Mouse (Mus musculus) fibroblast of lung, adult 2 months (primary cell): ENCODE measurements around the gene 4930432K21Rik.
A peak's percentile ranks its signal among the peaks of the same experiment; 100 is the strongest.

Source experiments
- DNase-seq: peaks from one replicate; pipeline ENCODE4 v3.0.0-alpha.2; 2011; ENCODE audit warnings: low read depth

Gene 4930432K21Rik

DNA sequence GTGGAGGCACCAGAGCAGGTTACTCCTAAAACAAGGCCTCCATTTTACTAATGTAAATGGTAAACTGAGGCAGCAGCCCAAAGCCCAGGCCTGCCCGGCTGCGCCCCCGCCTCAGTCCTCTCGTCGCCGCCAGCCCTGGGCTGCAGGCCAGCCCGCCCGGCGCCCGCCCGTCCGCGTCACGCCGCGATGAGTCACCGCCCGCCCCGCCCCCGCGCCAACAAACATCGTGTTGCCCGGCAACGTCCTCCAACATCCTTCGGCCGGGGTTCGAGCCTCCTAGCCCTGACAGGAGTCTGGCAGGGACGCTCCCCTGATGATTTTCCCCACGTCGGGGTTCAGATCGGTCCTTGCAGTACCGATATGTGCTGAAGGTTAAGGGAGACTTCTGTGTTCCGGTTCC lies 44.7 kb downstream of the 4930432K21Rik start:
- no peak for DNase-seq

- DNase-seq = no peak
Observed at GRCm38 (mm10) chr8:84193161-84193560, 45.3 kb downstream of the 4930432K21Rik start.

GRCm38 (mm10) chr8:84193566-84193965 lies 45.7 kb downstream of the 4930432K21Rik start:
- no peak for DNase-seq

DNA sequence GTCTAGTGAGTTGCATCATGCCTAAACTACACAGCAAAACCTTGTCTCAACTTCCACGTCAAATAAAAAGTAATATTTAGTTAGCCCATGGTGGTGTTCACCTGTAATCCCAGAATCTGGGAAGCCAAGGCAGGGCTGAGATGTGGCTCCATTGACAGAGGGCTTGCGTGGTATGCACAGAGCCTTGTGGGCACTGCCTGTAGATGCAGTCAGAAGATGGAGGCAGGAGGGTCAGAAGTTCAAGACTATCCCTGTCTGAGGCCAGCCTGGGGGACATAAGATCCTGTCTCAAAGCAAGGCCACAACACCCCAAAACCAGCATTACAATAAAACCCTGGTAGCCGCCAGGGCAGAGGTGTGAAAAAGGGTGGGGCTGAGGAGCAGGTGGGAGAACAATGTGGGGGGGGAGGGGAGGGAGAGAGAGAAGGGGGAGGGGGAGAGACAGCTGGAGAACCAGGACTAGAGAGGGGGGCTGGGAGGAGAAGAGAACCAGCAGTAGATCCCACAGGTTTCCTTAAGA lies 46.5 kb downstream of the 4930432K21Rik start:
- no peak for DNase-seq

GRCm38 (mm10) chr8:84197141-84197921 lies 49.5 kb downstream of the 4930432K21Rik start:
- no peak for DNase-seq

DNA sequence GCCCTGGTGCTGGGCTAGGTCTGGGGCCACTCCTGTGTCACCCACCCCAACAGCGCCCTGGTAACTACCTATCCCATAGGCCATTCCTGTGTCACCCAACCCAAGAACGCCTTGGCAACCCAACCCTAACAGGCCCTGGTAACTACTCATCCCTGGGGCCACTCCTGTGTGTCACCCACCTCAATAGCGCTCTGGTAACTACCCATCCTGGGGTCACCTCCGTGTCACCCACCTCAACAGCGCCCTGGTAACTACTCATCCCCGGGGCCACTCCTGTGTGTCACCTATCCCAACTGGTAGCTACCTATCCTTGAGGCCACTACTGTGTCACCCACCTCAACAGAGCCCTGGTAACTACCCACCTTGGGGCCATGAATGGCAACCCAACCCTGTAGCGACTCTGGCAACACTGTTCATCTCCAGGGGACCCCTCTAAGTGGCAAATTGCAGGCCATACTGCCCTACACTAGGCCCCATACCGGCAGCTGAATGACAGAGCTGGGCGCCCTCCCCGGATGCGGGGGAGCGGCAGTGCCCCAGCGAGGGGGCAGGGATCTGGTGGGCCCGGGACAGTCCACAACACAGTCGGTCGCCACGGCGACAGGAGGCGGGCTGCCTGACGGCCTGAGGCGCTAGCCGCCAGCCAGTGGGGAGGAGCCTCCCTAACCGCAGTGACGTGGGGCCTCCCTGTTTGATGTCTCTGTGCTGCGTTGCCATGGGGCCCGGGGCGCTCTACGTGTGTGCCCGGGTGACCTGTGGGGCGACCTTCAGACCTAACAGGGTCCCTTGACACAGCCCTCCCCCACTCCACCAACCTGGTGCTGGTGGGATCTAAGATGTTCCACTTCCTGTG lies 50.3 kb downstream of the 4930432K21Rik start:
- peak; percentile 90 for DNase-seq

DNA sequence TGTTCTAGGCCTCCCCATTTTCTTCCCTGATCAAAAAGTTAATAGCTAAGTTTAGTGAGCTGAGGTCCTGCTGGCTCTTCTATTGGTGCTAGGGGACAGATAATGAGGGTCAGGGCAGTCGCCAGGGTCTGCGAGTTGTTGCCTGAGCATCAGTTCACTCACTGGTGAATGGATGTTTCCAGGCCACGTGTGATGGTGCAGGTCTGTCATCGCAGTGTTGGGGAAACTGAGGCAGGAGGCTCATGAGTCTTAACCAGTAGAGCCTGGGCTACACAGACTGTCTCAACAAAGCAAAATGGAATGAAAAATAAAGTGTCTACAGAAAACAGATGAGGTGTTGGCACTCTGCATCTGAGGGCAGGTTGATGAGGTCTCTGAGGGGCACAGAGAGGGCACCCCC lies 51.0 kb downstream of the 4930432K21Rik start:
- DNase-seq = no peak

GRCm38 (mm10) chr8:84199348-84200125 lies 51.7 kb downstream of the 4930432K21Rik start:
- DNase-seq = no peak

DNA sequence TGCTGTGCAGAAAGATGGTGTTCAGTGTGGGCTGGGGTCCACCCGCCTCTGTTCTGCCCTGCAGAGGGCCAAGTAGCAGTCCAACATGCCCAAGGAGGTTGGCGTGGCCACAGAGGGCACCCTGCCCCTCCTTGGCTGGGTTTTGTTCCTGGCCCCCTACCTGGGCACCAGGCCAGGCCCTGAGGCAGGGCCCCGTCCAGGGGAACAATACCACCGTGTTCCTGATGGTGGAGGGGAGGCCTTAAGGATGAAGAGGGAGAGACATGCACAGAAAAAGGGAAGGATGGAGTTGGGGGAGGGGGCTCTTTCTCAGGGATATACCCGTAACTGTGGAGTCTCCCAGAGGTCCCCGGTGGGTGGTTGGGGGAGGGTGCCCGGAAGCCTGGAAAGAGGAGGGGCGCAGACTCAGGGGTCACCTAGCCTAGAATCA lies 52.3 kb downstream of the 4930432K21Rik start:
- DNase-seq = no peak

GRCm38 (mm10) chr8:84200652-84201544 lies 53.1 kb downstream of the 4930432K21Rik start:
- DNase-seq = no peak

GRCm38 (mm10) chr8:84201545-84202245 lies 53.9 kb downstream of the 4930432K21Rik start:
- DNase-seq = no peak

- peak; percentile 89 for DNase-seq
Observed at GRCm38 (mm10) chr8:84202466-84202865, 54.6 kb downstream of the 4930432K21Rik start.

DNA sequence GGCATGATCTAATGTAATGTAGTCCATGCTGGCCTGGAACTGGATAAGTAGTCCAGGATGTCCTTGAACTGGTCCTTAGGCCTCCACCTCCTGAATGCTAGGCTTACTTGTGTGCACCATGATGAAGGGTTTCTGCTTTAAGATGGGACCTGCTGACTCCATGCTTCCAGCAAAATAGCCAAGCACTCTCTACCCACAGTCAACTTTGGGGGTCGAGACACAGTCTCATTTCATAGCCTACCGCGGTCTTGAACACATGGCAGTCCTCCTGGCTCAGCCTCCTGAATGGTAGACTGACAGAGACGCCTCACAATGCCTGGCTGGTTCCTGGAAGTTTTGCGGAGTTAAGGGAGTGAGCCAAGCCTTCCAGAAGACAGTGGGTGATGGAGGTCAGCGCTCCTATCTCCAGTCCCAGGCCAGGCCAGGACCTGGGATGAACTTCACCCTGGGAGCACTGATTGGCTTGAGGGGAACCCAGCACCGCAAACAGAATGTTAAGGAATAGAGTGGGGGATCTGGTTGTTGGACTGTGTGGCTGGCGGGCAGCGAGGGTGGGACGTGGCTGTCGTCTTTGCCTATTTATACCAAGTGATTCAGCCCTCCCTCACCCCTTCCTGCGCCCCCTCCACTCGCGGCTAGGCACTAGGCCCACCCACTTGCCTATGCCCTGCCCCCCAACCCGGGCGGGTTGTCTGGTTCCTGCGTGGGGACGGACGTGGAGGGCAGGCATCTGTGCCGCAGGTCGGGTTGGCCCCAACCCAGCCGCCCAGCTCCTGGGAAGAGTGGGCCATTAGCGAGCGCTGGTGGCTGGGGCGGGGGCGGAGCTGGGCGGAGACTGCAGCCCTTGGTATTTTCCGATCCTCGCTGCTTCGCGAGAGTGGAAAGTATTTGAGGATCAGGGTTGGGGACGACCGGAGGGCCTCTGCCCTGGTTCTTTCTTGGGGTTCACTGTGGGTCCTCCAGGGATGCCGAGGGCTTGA lies 55.4 kb downstream of the 4930432K21Rik start:
- peak; percentile 84 for DNase-seq

- no peak for DNase-seq
Observed at GRCm38 (mm10) chr8:84203975-84204772, 56.3 kb downstream of the 4930432K21Rik start.

- no peak for DNase-seq
Observed at GRCm38 (mm10) chr8:84205073-84205472, 57.2 kb downstream of the 4930432K21Rik start.

- no peak for DNase-seq
Observed at GRCm38 (mm10) chr8:84206666-84207065, 58.8 kb downstream of the 4930432K21Rik start.

DNA sequence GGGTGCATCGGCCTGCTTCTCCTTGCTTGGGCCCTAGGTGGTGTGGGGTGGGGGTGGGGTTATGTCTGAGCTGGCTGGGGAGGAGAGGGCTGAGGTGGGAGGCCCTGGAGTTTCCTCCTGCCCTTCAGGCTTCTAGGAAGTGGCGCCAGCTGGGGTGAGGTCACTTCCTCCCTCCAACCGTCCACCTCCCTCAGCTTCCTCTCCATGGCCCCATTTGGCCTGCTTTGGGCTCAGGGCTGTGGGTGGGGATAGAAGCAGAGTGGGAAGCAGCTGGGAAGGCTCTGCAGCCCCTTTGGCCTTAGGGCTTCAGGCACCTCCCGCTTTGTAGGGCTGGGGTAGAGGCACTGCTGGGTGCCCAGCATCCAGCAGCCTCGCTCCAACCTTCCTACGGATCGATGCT lies 60.0 kb downstream of the 4930432K21Rik start:
- no peak for DNase-seq
